Mouse (Mus musculus): Measurements from ENCODE around the gene Tstd3. TPM values are rescaled to one million over a fixed set of nuclear protein-coding genes. Genes with fewer than 3 reads are reported as not detected.

The Tstd3 gene
- polyA plus RNA-seq, 1 experiment from 2014 or later: 24.9 TPM

GRCm38 (mm10) chr4:21739169-21739568 is 27.8 kb downstream of the Tstd3 start:
- H3K9me3 ChIP-seq: no peaks in the 10 kb centered on the region
- H3K4me2 ChIP-seq: no peak overlapping the region
- H3K9ac ChIP-seq: no peak overlapping the region
- WGBS: 97% methylated on average over 4 of the region's 4 CpGs
- no peaks in the 10 kb centered on the region for H3K27me3 ChIP-seq
- peaks cover 38% of the 10 kb centered on the region for H3K36me3 ChIP-seq
- H3K4me1 ChIP-seq (replicated peaks): no peaks in the 10 kb centered on the region
- no peak overlapping the region for H3K27ac ChIP-seq (replicated peaks)
- H3K4me3 ChIP-seq: no peak overlapping the region
- ATAC-seq (ENCODE audit: low FRiP score, low read depth): no peak

- no peaks in the 10 kb centered on the region for H3K27me3 ChIP-seq
- peak within 1 kb of the TSS; percentile 87 for H3K9ac ChIP-seq
- peak; percentile 98 for ATAC-seq (ENCODE audit: low FRiP score, low read depth)
- H3K4me1 ChIP-seq (replicated peaks): peaks cover 18% of the 10 kb centered on the region
- no peaks in the 10 kb centered on the region for H3K9me3 ChIP-seq
- peak within 1 kb of the TSS; percentile 85 for H3K27ac ChIP-seq (replicated peaks)
- WGBS: 0% methylated on average over 37 of the region's 37 CpGs
- peak within 1 kb of the TSS; percentile 87 for H3K4me3 ChIP-seq
- H3K4me2 ChIP-seq: peak within 1 kb of the TSS; percentile 86
- H3K36me3 ChIP-seq: peaks cover under 1% of the 10 kb centered on the region; the same call in 1 of the 2 replicates
Measured at GRCm38 (mm10) chr4:21727615-21728165, 39.3 kb downstream of the Tstd3 start, which contains the start of gene Ccnc. Ccnc (plus strand) TSS chr4:21727701.

GRCm38 (mm10) chr4:21726912-21727614 is 39.9 kb downstream of the Tstd3 start:
- Histone ChIP-seq H3K9me3 (no peaks in the 10 kb centered on the region), H3K9ac (peak overlapping the region; percentile 87), H3K4me1 (replicated peaks) (peaks cover 18% of the 10 kb centered on the region), H3K4me2 (peak overlapping the region; percentile 86), H3K4me3 (peak overlapping the region; percentile 87), H3K27me3 (no peaks in the 10 kb centered on the region), H3K36me3 (no peaks in the 10 kb centered on the region), H3K27ac (replicated peaks) (peak overlapping the region; percentile 85)
- under 1% methylated on average over 22 of the region's 22 CpGs for WGBS
- peak; percentile 47 for ATAC-seq (ENCODE audit: low FRiP score, low read depth)

- Histone ChIP-seq H3K9ac (no peak overlapping the region), H3K9me3 (no peaks in the 10 kb centered on the region), H3K27me3 (no peaks in the 10 kb centered on the region), H3K4me1 (replicated peaks) (no peaks in the 10 kb centered on the region), H3K27ac (replicated peaks) (no peak overlapping the region), H3K4me2 (no peak overlapping the region), H3K36me3 (no peaks in the 10 kb centered on the region), H3K4me3 (no peak overlapping the region)
- ATAC-seq (ENCODE audit: low FRiP score, low read depth): no peak
- WGBS: 38% methylated on average over 7 of the region's 7 CpGs
Measured at GRCm38 (mm10) chr4:21722752-21723334, 44.2 kb downstream of the Tstd3 start.

GRCm38 (mm10) chr4:21712147-21712546 is 54.9 kb downstream of the Tstd3 start:
- H3K27ac ChIP-seq (replicated peaks): no peak overlapping the region
- H3K9ac ChIP-seq: no peak overlapping the region
- peak overlapping the region; percentile 50 for H3K4me2 ChIP-seq
- 7% methylated on average over 13 of the region's 13 CpGs for WGBS
- peak; percentile 80 for ATAC-seq (ENCODE audit: low FRiP score, low read depth)
- H3K27me3 ChIP-seq: peaks cover 7% of the 10 kb centered on the region; the same call in 1 of the 2 replicates
- peaks cover 8% of the 10 kb centered on the region; the same call in 1 of the 2 replicates for H3K4me1 ChIP-seq (replicated peaks)
- H3K36me3 ChIP-seq: no peaks in the 10 kb centered on the region
- no peaks in the 10 kb centered on the region for H3K9me3 ChIP-seq
- H3K4me3 ChIP-seq: peak overlapping the region; percentile 10; the same call in 1 of the 2 replicates

Other genes starting within 250 kb of the Tstd3 start
- 0.45 and 1.0 TPM in 2 replicates for gene Prdm13, start 81.2 kb downstream of the Tstd3 start, polyA plus RNA-seq (2015; fragmentation: Nextera tagmentation; extraction: Ambion mirVana)
- gene Ccnc, start 39.5 kb downstream of the Tstd3 start, polyA plus RNA-seq (2015; fragmentation: Nextera tagmentation; extraction: Ambion mirVana): 63.4 and 67.2 TPM in 2 replicates
- gene Usp45, start 56 bp downstream of the Tstd3 start, polyA plus RNA-seq (2015; fragmentation: Nextera tagmentation; extraction: Ambion mirVana): 6.3 and 6.9 TPM in 2 replicates
- gene Pnisr, start 80.4 kb upstream of the Tstd3 start, polyA plus RNA-seq (2015; fragmentation: Nextera tagmentation; extraction: Ambion mirVana): 154 and 171 TPM in 2 replicates
- gene Coq3, start 112.5 kb upstream of the Tstd3 start, polyA plus RNA-seq (2015; fragmentation: Nextera tagmentation; extraction: Ambion mirVana): 13.2 and 13.5 TPM in 2 replicates
- 16.8 and 18.2 TPM in 2 replicates for gene Faxc, start 164.1 kb upstream of the Tstd3 start, polyA plus RNA-seq (2015; fragmentation: Nextera tagmentation; extraction: Ambion mirVana)

Measured in hindbrain, embryonic 15.5 days (tissue).